Mouse (Mus musculus): ENCODE measurements around the gene Camta1.

DNA sequence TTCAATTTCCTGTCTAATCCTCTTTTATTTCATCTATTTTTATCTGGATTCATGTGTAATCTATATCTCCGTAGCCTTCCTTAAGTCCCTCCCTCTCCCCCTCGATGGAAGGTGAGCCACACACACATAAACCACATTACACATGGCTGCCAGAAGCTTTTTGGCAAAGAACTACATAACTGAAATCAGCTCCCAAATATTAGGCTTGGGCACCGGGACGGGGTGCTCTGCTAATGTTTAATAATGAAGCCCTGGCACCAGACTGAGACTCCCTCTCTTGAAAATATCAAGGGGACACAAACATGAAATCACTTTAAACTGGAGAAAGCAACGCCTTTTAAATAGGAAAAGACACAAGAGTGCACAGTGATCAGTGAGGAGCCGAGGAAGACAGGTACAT, 755.8 kb downstream of the Camta1 start:
- TF ChIP-seq CTCF (IDR thresholded peaks at IDR 0.05; ENCODE audit: borderline replicate concordance, control insufficient read depth, extremely low read depth, insufficient read depth, low read length, poor library complexity) (no peak), POLR2A (IDR thresholded peaks at IDR 0.05; ENCODE audit: control insufficient read depth, extremely low read depth, insufficient read depth, low read length, poor library complexity) (no peak)
